Mouse (Mus musculus) right cerebral cortex, postnatal 10 days (tissue): ENCODE data around the gene Olfr1225.
"Not testable (repeated sequence)": the region's sequence is repeated elsewhere in the genome, so short reads cannot be mapped to it uniquely, and the experiment has no call there.

Experiments used
- DNase-seq, 2 experiments: peaks; one replicate each; pipeline ENCODE4 v3.0.0; 2021; ENCODE audit warnings: low spot score in 2 of 2

Gene Olfr1225

GRCm38 (mm10) chr2:89174569-89174968 is at the start of gene Olfr1225:
Olfr1225 (minus strand) TSS chr2:89174669.
- DNase-seq: no peak

- DNase-seq: no peak
Observed at GRCm38 (mm10) chr2:89199948-89200347, 25.5 kb upstream of the Olfr1225 start, which contains the start of gene Olfr1226. Olfr1226 (minus strand) TSS chr2:89200048.

- no peak for DNase-seq
Observed at GRCm38 (mm10) chr2:89196325-89196982, 22.0 kb upstream of the Olfr1225 start.

GRCm38 (mm10) chr2:89164711-89165110 is 9.8 kb downstream of the Olfr1225 start:
- not testable (repeated sequence) for DNase-seq

- DNase-seq: not testable (repeated sequence)
Observed at GRCm38 (mm10) chr2:89163991-89164390, 10.5 kb downstream of the Olfr1225 start, which contains the start of gene Olfr1224-ps1. Olfr1224-ps1 (minus strand) TSS chr2:89164091.

GRCm38 (mm10) chr2:89151460-89151859 is 23.0 kb downstream of the Olfr1225 start, which contains the start of gene Olfr1223:
Olfr1223 (minus strand) TSS chr2:89151560.
- DNase-seq: no peak

GRCm38 (mm10) chr2:89132954-89133353 is 41.5 kb downstream of the Olfr1225 start, which contains the start of gene Olfr1222:
Olfr1222 (minus strand) TSS chr2:89133054.
- DNase-seq: no peak
